Mouse (Mus musculus) heart, adult 2 months (tissue): ENCODE results near the gene Usp19.

Source experiments
- CTCF ChIP-seq: fragments of 200-600 bp; IDR thresholded peaks from 2 replicates; pipeline ENCODE4 v1.8.1; 2022; ENCODE audit warnings: antibody characterized with exemption, mild to moderate bottlenecking, moderate library complexity
- EP300 ChIP-seq: fragments of 200-500 bp; IDR thresholded peaks from 2 replicates; pipeline ENCODE4 v1.6.1; 2011; ENCODE audit warnings: low read depth, low read length, control low read depth; ENCODE audit not compliant: insufficient read depth

DNA sequence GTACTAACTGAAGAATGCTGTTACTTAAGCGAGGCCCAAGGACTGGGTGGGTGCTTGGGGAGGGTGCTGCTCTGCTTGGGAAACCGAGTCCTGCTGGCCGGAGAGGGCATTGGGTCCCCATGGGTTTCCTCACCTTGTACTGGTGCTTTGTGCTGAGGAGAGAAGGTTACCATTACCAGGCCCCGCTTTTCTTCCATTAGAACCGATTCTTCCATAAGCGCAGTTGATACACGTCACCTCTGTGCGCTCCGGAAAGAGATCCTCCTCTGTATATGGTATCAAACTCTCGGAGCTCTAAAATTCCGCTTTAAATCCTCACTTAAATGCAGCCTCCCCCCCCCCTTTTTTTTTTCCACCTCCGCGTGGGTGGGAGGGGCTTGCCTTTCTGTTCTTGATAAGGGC is 27.5 kb downstream of the Usp19 start:
- TF ChIP-seq EP300 = no peak
- TF ChIP-seq CTCF = no peak
